8 mouse cellular contexts compared by ENCODE assay signal in genomic region chr1:119189461-119190066, GRCm38 (mm10).
DNase-seq lines count a peak whose midpoint lies in the region; ATAC-seq lines count a peak whose summit lies in the region.

No protein-coding gene starts in this region.

- ATAC-seq in embryonic facial prominence, embryonic 12.5 days (ENCODE audit: insufficient number of reproducible peaks, insufficient read depth, low FRiP score, low TSS enrichment), result no peak; the same call in 1 of the 2 replicates
- no peak for ATAC-seq in activated CD4-positive, CD25-positive, alpha-beta regulatory T cell, adult 4 months

- peak overlapping the region; percentile 44 for H3K4me2 ChIP-seq in embryonic facial prominence, embryonic 12.5 days (replicated peaks)

- H3K27me3 ChIP-seq in embryonic facial prominence, embryonic 12.5 days, result peaks cover 3% of the 10 kb centered on the region; the same call in 1 of the 2 replicates

- H3K9ac ChIP-seq in embryonic facial prominence, embryonic 12.5 days, result no peak overlapping the region

- H3K4me3 ChIP-seq in embryonic facial prominence, embryonic 12.5 days, result peak overlapping the region; percentile 7

- no peak overlapping the region for H3K27ac ChIP-seq in embryonic facial prominence, embryonic 12.5 days

- DNase-seq in heart, adult 11 months, result peak; percentile 93
- no peak for DNase-seq in heart, adult 8-10 months (ENCODE audit: low spot score)
- DNase-seq in heart, postnatal 14 days, result peak; percentile 16 to 34
- DNase-seq in left cerebral cortex, postnatal 10 days (ENCODE audit: extremely low spot score in 1 of 2, low spot score in 2 of 2), result peak; percentile 67 to 75
- peak; percentile 21 for DNase-seq in neural tube, embryonic 10.5 days (ENCODE audit: extremely low spot score, low spot score)
- no peak for DNase-seq in spleen, postnatal 4 days (ENCODE audit: low spot score in 2 of 2)

- no peaks in the 10 kb centered on the region for H3K9me3 ChIP-seq in embryonic facial prominence, embryonic 12.5 days

- H3K36me3 ChIP-seq in embryonic facial prominence, embryonic 12.5 days, result no peaks in the 10 kb centered on the region

- under 1% methylated on average over 23 of the region's 23 CpGs for WGBS in embryonic facial prominence, embryonic 12.5 days

- intact Hi-C loops in heart, postnatal 14 days (cut with DNase I), result no loop called here
- intact Hi-C loops in left cerebral cortex, postnatal 10 days (cut with DNase I), result no loop called here

- peaks cover 7% of the 10 kb centered on the region; the same call in 1 of the 2 replicates for H3K4me1 ChIP-seq in embryonic facial prominence, embryonic 12.5 days

Comparison
In these comparisons a context has a peak if more than half of its experiments do, and no peak if none do; other contexts are left out.
1. DNase-seq: peak in heart, adult 11 months (single experiment), heart, postnatal 14 days (2 of 2), left cerebral cortex, postnatal 10 days (2 of 2) and neural tube, embryonic 10.5 days (single experiment); none in heart, adult 8-10 months (single experiment) and spleen, postnatal 4 days (0 of 2).